Mouse (Mus musculus): ENCODE results near the gene Kdm4a. TPM values are rescaled to one million over a fixed set of nuclear protein-coding genes. Genes with fewer than 3 reads are reported as not detected.
A peak's percentile ranks its signal among the peaks of the same experiment; 100 is the strongest.

Kdm4a gene
- polyA plus RNA-seq, 1 experiment: 26.8 TPM

GRCm38 (mm10) chr4:118157666-118158065 is 22.2 kb downstream of the Kdm4a start:
- Histone ChIP-seq H3K4me3 (ENCODE audit: extremely low read depth, insufficient read depth, insufficient read length) (no peak overlapping the region), H3K36me3 (ENCODE audit: control insufficient read depth, insufficient read depth, low read length) (peaks cover 57% of the 10 kb centered on the region), H3K27me3 (ENCODE audit: control insufficient read depth, insufficient read depth, low read length) (no peaks in the 10 kb centered on the region), H3K27ac (ENCODE audit: insufficient read depth, low read length) (no peak overlapping the region), H3K4me1 (ENCODE audit: control insufficient read depth, insufficient read depth, insufficient read length) (peaks cover 10% of the 10 kb centered on the region)
- no peak for TF ChIP-seq CTCF (IDR thresholded peaks at IDR 0.05; ENCODE audit: extremely low read depth, insufficient read depth, insufficient read length, insufficient replicate concordance)
- 91% methylated on average over 3 of the region's 3 CpGs for WGBS
- no peak for DNase-seq (ENCODE audit: low read depth in 1 of 2, low spot score in 2 of 2)

GRCm38 (mm10) chr4:118156559-118156958 is 23.3 kb downstream of the Kdm4a start:
- WGBS: 93% methylated on average over 15 of the region's 15 CpGs
- H3K36me3 ChIP-seq (ENCODE audit: control insufficient read depth, insufficient read depth, low read length): peaks cover 49% of the 10 kb centered on the region

GRCm38 (mm10) chr4:118154889-118155288 is 25.0 kb downstream of the Kdm4a start:
- H3K27ac ChIP-seq (ENCODE audit: insufficient read depth, low read length): no peak overlapping the region
- no peak for DNase-seq (ENCODE audit: low read depth in 1 of 2, low spot score in 2 of 2)
- WGBS: 90% methylated on average over 5 of the region's 5 CpGs
- peaks cover 41% of the 10 kb centered on the region for H3K36me3 ChIP-seq (ENCODE audit: control insufficient read depth, insufficient read depth, low read length)
- TF ChIP-seq POLR2A (IDR thresholded peaks at IDR 0.05; ENCODE audit: low read depth, low read length) (no peak), CTCF (IDR thresholded peaks at IDR 0.05; ENCODE audit: extremely low read depth, insufficient read depth, insufficient read length, insufficient replicate concordance) (no peak)
- H3K4me1 ChIP-seq (ENCODE audit: control insufficient read depth, insufficient read depth, insufficient read length): peaks cover 16% of the 10 kb centered on the region
- H3K4me3 ChIP-seq (ENCODE audit: extremely low read depth, insufficient read depth, insufficient read length): no peak overlapping the region
- H3K27me3 ChIP-seq (ENCODE audit: control insufficient read depth, insufficient read depth, low read length): no peaks in the 10 kb centered on the region

More at GRCm38 (mm10) chr4:118156559-118156958, 23.3 kb downstream of the Kdm4a start:
- TF ChIP-seq CTCF (IDR thresholded peaks at IDR 0.05; ENCODE audit: extremely low read depth, insufficient read depth, insufficient read length, insufficient replicate concordance): no peak
- no peak for TF ChIP-seq POLR2A (IDR thresholded peaks at IDR 0.05; ENCODE audit: low read depth, low read length)
- Histone ChIP-seq H3K4me1 (ENCODE audit: control insufficient read depth, insufficient read depth, insufficient read length) (peaks cover 16% of the 10 kb centered on the region), H3K27ac (ENCODE audit: insufficient read depth, low read length) (no peak overlapping the region), H3K27me3 (ENCODE audit: control insufficient read depth, insufficient read depth, low read length) (no peaks in the 10 kb centered on the region), H3K4me3 (ENCODE audit: extremely low read depth, insufficient read depth, insufficient read length) (no peak overlapping the region)
- DNase-seq (ENCODE audit: low read depth in 1 of 2, low spot score in 2 of 2): no peak

- peak overlapping the region; percentile 76 for H3K27ac ChIP-seq (ENCODE audit: insufficient read depth, low read length)
- peaks cover 16% of the 10 kb centered on the region for H3K4me1 ChIP-seq (ENCODE audit: control insufficient read depth, insufficient read depth, insufficient read length)
- peaks cover 54% of the 10 kb centered on the region for H3K36me3 ChIP-seq (ENCODE audit: control insufficient read depth, insufficient read depth, low read length)
- DNase-seq (ENCODE audit: low read depth in 1 of 2, low spot score in 2 of 2): peak in 1 of 2 experiments; percentile 45
- no peak overlapping the region for H3K4me3 ChIP-seq (ENCODE audit: extremely low read depth, insufficient read depth, insufficient read length)
- 78% methylated on average over 17 of the region's 17 CpGs for WGBS
- H3K27me3 ChIP-seq (ENCODE audit: control insufficient read depth, insufficient read depth, low read length): no peaks in the 10 kb centered on the region
- TF ChIP-seq CTCF (IDR thresholded peaks at IDR 0.05; ENCODE audit: extremely low read depth, insufficient read depth, insufficient read length, insufficient replicate concordance): no peak
- no peak for TF ChIP-seq POLR2A (IDR thresholded peaks at IDR 0.05; ENCODE audit: low read depth, low read length)
Observed at GRCm38 (mm10) chr4:118152020-118152785, 27.6 kb downstream of the Kdm4a start.

- no peak for TF ChIP-seq CTCF (IDR thresholded peaks at IDR 0.05; ENCODE audit: extremely low read depth, insufficient read depth, insufficient read length, insufficient replicate concordance)
- TF ChIP-seq POLR2A (IDR thresholded peaks at IDR 0.05; ENCODE audit: low read depth, low read length): no peak
- Histone ChIP-seq H3K4me1 (ENCODE audit: control insufficient read depth, insufficient read depth, insufficient read length) (peaks cover 16% of the 10 kb centered on the region), H3K27ac (ENCODE audit: insufficient read depth, low read length) (no peak overlapping the region), H3K36me3 (ENCODE audit: control insufficient read depth, insufficient read depth, low read length) (peaks cover 63% of the 10 kb centered on the region), H3K4me3 (ENCODE audit: extremely low read depth, insufficient read depth, insufficient read length) (no peak overlapping the region), H3K27me3 (ENCODE audit: control insufficient read depth, insufficient read depth, low read length) (no peaks in the 10 kb centered on the region)
- DNase-seq (ENCODE audit: low read depth in 1 of 2, low spot score in 2 of 2): no peak
- WGBS: 89% methylated on average over 7 of the region's 7 CpGs
Observed at GRCm38 (mm10) chr4:118150804-118151203, 29.0 kb downstream of the Kdm4a start.

GRCm38 (mm10) chr4:118149956-118150680 is 29.7 kb downstream of the Kdm4a start:
- Histone ChIP-seq H3K4me1 (ENCODE audit: control insufficient read depth, insufficient read depth, insufficient read length) (peaks cover 16% of the 10 kb centered on the region), H3K27ac (ENCODE audit: insufficient read depth, low read length) (no peak overlapping the region), H3K36me3 (ENCODE audit: control insufficient read depth, insufficient read depth, low read length) (peaks cover 60% of the 10 kb centered on the region), H3K27me3 (ENCODE audit: control insufficient read depth, insufficient read depth, low read length) (no peaks in the 10 kb centered on the region), H3K4me3 (ENCODE audit: extremely low read depth, insufficient read depth, insufficient read length) (no peak overlapping the region)
- WGBS: 93% methylated on average over 14 of the region's 14 CpGs
- DNase-seq (ENCODE audit: low read depth in 1 of 2, low spot score in 2 of 2): no peak
- TF ChIP-seq CTCF (IDR thresholded peaks at IDR 0.05; ENCODE audit: extremely low read depth, insufficient read depth, insufficient read length, insufficient replicate concordance): no peak
- no peak for TF ChIP-seq POLR2A (IDR thresholded peaks at IDR 0.05; ENCODE audit: low read depth, low read length)
